Mouse (Mus musculus): ENCODE measurements around the gene Gm6899.
A peak's percentile ranks its signal among the peaks of the same experiment; 100 is the strongest.

Gene Gm6899

GRCm38 (mm10) chr11:26593061-26594059, at the start of gene Gm6899, which contains the start of gene Vrk2:
Gene Gm6899 (plus strand): TSS chr11:26593241.
Gene Vrk2 (minus strand): TSS chr11:26593999.
- DNase-seq (ENCODE audit: low spot score in 2 of 2): peak; percentile 59 to 66

- DNase-seq (ENCODE audit: low spot score in 2 of 2): no peak
Measured at GRCm38 (mm10) chr11:26551551-26551950, 41.5 kb upstream of the Gm6899 start.

DNA sequence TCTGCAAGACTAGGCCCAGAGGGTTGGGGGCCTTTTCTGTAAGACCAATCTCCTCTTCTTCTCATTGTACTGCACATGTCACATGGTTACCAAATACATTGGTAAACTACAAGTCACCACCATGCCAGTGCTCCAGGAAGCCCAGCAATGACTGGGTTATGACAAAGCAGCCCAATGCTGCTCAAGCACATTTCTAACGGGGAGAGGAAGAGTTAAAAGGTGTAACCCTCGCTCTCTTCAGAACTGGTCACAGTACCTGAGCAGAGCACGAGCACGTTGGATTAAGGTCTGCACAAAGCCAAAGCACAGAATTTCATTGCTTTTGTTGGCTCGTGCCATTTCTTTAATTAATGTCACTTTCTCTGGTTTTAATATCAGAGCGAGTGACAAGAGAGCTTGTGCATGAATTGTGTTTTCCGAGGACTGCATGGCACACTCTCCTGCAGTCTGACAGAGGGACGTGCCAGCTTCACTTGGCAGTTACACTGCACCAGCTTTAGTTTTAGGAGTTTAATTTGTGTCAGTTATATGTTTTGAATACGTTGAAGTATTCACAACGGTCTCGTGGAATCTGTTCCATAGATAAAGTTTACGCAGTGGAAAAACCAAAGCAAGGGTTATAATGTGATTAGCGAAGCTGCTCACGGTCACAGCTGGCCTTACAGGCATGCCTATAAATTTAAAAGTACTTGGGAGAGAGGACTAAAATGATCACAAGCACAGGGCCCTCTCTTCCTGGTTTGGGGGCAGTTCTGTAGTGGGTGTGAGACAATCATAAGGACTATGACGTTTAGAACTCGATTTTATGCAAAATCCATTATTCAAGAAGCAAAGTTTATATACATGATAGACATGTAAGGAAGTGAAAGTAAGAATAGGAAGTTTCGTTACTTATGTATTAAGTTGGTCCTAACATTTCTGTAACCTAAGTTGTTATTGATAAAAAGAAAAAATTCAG, 7.4 kb upstream of the Gm6899 start:
- DNase-seq (ENCODE audit: low spot score in 2 of 2): no peak

- DNase-seq (ENCODE audit: low spot score in 2 of 2): no peak
Measured at GRCm38 (mm10) chr11:26586367-26587183, 6.5 kb upstream of the Gm6899 start.

GRCm38 (mm10) chr11:26587184-26587524, 5.9 kb upstream of the Gm6899 start:
- DNase-seq (ENCODE audit: low spot score in 2 of 2): no peak

GRCm38 (mm10) chr11:26592395-26593053, 517 bp upstream of the Gm6899 start:
- peak in 1 of 2 experiments; percentile 4 for DNase-seq (ENCODE audit: low spot score in 2 of 2)

DNA sequence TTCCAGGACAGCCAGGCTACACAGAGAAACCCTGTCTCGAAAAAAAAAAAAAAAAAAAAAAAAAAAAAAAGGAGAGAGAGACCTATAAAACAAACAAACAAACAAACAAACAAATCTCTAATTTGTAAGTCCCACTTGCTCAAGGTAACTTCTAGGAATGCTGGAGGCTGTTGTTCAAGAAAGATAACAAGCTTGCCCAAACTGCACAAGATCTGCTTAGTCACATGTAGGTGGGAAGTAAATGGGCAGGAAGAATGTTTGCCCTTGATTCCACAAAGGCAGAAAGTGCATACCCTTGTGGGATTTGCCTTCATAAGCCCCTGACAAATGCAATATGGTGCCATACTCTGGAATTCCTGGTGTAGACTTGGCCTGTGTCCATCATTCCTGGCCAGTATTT, 1.4 kb downstream of the Gm6899 start:
- no peak for DNase-seq (ENCODE audit: low spot score in 2 of 2)

DNA sequence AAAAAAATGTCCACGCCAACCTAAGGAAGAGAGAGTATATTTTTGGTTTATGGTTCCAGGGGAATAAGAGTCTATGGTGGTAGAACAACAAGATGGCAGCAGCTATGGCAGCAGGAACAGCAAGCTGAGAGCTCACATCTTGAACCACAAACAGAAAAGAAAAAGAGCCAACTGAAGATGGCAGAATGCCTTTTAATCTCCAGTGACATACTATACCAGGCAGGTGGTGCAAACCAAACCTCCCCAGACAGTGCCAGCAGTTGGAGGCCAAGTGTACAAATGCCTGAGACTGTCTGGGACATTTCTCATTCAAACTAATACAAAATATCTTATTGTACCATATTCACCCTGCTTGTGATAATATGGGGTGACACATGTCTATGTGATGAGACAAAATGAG, 3.1 kb downstream of the Gm6899 start:
- DNase-seq (ENCODE audit: low spot score in 2 of 2): no peak

- no peak for DNase-seq (ENCODE audit: low spot score in 2 of 2)
Measured at GRCm38 (mm10) chr11:26597145-26597544, 4.1 kb downstream of the Gm6899 start.

GRCm38 (mm10) chr11:26597761-26598160, 4.7 kb downstream of the Gm6899 start:
- no peak for DNase-seq (ENCODE audit: low spot score in 2 of 2)

GRCm38 (mm10) chr11:26598876-26599275, 5.8 kb downstream of the Gm6899 start:
- DNase-seq (ENCODE audit: low spot score in 2 of 2): no peak

GRCm38 (mm10) chr11:26600692-26601091, 7.7 kb downstream of the Gm6899 start:
- no peak for DNase-seq (ENCODE audit: low spot score in 2 of 2)

- no peak for DNase-seq (ENCODE audit: low spot score in 2 of 2)
Measured at GRCm38 (mm10) chr11:26601571-26602175, 8.6 kb downstream of the Gm6899 start.

GRCm38 (mm10) chr11:26604061-26604655, 11.1 kb downstream of the Gm6899 start:
- DNase-seq (ENCODE audit: low spot score in 2 of 2): no peak

DNA sequence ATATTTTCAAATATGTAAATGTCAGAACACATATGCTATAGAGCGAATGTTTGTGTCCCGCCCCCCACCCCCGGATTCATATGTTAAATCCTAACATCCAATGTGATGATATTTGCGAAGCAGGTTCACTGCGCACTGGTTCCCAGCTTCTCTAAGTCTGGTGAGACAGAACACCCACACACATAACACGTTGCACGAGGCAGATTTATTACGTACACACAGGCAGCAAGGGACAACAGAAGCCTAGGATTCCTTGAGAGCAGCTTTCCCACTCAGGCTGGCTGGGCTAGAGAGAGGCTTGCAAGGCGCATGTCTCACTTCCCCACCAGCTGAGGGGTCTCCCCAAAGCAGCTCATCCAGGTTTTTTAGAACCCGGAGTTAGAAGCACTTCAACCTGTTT, 15.8 kb downstream of the Gm6899 start:
- no peak for DNase-seq (ENCODE audit: low spot score in 2 of 2)

- no peak for DNase-seq (ENCODE audit: low spot score in 2 of 2)
Measured at GRCm38 (mm10) chr11:26618475-26619223, 25.6 kb downstream of the Gm6899 start.

DNA sequence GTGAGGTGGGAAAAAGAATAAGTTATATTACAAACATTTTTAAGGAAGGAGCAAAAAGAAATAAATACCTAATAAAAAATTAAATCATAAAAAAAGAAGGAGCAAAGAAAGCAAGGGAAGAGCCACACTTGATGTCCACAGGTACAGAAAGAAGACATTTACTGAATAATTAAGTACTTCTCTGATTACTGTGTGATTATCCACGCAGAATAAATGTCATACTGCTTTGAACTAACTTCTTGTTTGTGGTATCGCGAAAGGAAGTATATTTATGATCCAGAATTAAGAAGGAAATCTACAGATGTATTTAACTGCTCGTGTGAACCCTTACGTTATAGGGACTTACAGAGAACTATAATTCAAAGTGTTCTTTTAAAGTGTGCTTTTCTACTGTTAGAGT, 29.7 kb downstream of the Gm6899 start:
- no peak for DNase-seq (ENCODE audit: low spot score in 2 of 2)

GRCm38 (mm10) chr11:26636239-26636638, 43.2 kb downstream of the Gm6899 start:
- DNase-seq (ENCODE audit: low spot score in 2 of 2): no peak

DNA sequence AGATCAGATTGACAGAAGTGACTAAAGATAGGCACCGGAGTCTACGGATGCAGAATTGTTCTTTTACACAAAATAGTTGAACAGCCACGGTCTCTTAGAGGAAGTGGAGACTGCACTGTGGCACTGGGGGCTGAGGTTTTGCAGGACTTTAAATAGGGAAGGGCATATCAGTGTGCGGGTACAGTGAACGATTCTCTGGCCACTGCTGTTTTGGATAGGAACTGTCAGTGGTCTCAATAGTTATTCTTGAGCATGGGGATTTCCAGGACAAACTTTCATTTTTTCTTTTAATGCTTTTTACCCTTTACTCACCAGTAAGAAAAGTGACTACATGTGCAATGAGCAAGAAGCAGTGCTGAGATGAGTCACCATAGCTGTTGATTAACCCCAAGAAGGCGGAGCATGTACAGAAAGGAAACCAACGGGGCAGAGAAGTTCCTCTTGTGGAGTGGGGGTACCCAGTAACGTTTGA, 47.3 kb downstream of the Gm6899 start:
- no peak for DNase-seq (ENCODE audit: low spot score in 2 of 2)

All from thymus, postnatal 10 days (tissue).